Comparison of ENCODE assay signal across 8 mouse cellular contexts in genomic region chr4:9026841-9027240, GRCm38 (mm10).
DNase-seq lines count a peak whose midpoint lies in the region; ATAC-seq lines count a peak whose summit lies in the region.

No protein-coding gene starts in this region.

- ATAC-seq in CD4-positive, CD25-positive, alpha-beta regulatory T cell, adult 4 months, result no peak
- no peak for ATAC-seq in granulocyte monocyte progenitor cell, adult 5-6 weeks (replicated peaks; ENCODE audit: poor library complexity, severe bottlenecking)

- peak; percentile 13 for DNase-seq in CD4-positive, CD25-positive, alpha-beta regulatory T cell, adult 2 months (ENCODE audit: low read depth, low spot score)
- DNase-seq in kidney, adult 9 months, result peak; percentile 14
- DNase-seq in kidney, adult 8-10 months, result no peak
- DNase-seq in cerebellum, adult 9-11 months, result peak; percentile 74
- DNase-seq in layer of hippocampus, postnatal 10 days (ENCODE audit: low spot score in 2 of 2), result peak; percentile 34 to 41
- DNase-seq in embryo, embryonic 10 days (ENCODE audit: low spot score), result no peak

Comparison
In these comparisons a context has a peak if more than half of its experiments do, and no peak if none do; other contexts are left out.
1. DNase-seq: peak in CD4-positive, CD25-positive, alpha-beta regulatory T cell, adult 2 months (single experiment), kidney, adult 9 months (single experiment), cerebellum, adult 9-11 months (single experiment) and layer of hippocampus, postnatal 10 days (2 of 2); none in kidney, adult 8-10 months (0 of 2) and embryo, embryonic 10 days (single experiment).